9 mouse cellular contexts compared by ENCODE assay signal in genomic region chr19:28883126-28883525, GRCm38 (mm10). TPM values are rescaled to one million over a fixed set of nuclear protein-coding genes. Genes with fewer than 3 reads are reported as not detected.
DNase-seq lines count a peak whose midpoint lies in the region; ATAC-seq and TF ChIP-seq lines count a peak whose summit lies in the region.
"Had no signal": no experiment of that assay in that cellular context is flagged by ENCODE, and none has a peak within 500 bp of the region (broad histone marks: within the 10 kb centered on the region; RNA-seq: fewer than 3 reads in every experiment).

No protein-coding gene starts in this region.

- no peak for ATAC-seq in stomach, postnatal 0 days (ENCODE audit: low FRiP score, low TSS enrichment)

- H3K4me3 ChIP-seq in stomach, postnatal 0 days (ENCODE audit: low read depth, low read length) = no peak overlapping the region

- WGBS in stomach, postnatal 0 days = 54% methylated on average over 1 of the region's 1 CpGs

- peak; percentile 52 for DNase-seq in heart, postnatal 4 days
- no peak for DNase-seq in heart, postnatal 25 days (ENCODE audit: low spot score)
- peak; percentile 17 for DNase-seq in urinary bladder, postnatal 14 days (ENCODE audit: low spot score)
- no peak for DNase-seq in urinary bladder, postnatal 10 days (ENCODE audit: low spot score)
- DNase-seq in cerebellum, adult 8-10 months = peak; percentile 16
- DNase-seq in kidney, postnatal 36 days = peak; percentile 44 to 83
- peak; percentile 44 for DNase-seq in stomach, postnatal 0 days (ENCODE audit: low spot score)
- no peak for DNase-seq in ovary, postnatal 14 days (ENCODE audit: low spot score)

- no peak overlapping the region for H3K4me2 ChIP-seq in stomach, postnatal 0 days (replicated peaks; ENCODE audit: low read depth)

- H3K4me1 ChIP-seq in stomach, postnatal 0 days (replicated peaks; ENCODE audit: control insufficient read depth, insufficient read depth) = no peaks in the 10 kb centered on the region

- H3K27ac ChIP-seq in stomach, postnatal 0 days (replicated peaks) = no peak overlapping the region
- H3K27ac ChIP-seq: macrophage had no signal

- intact Hi-C loops in heart, postnatal 25 days (cut with DNase I) = loop anchor here (5.0 kb wide), 1 partner anchor 106 kb away; no protein-coding TSS in a partner anchor

- no peak overlapping the region for H3K9ac ChIP-seq in stomach, postnatal 0 days (ENCODE audit: low read length)

- TF ChIP-seq CTCF in stomach, postnatal 0 days (IDR thresholded peaks at IDR 0.05; ENCODE audit: low read depth) = peak; percentile 75

- TF ChIP-seq EP300 in stomach, postnatal 0 days (optimal IDR thresholded peaks at IDR 0.05) = no peak

- H3K27me3 ChIP-seq in stomach, postnatal 0 days (ENCODE audit: control insufficient read depth, insufficient read depth, low read length) = no peaks in the 10 kb centered on the region

- H3K9me3 ChIP-seq in stomach, postnatal 0 days (ENCODE audit: control insufficient read depth, low read length) = no peaks in the 10 kb centered on the region

- H3K36me3 ChIP-seq in stomach, postnatal 0 days (ENCODE audit: control insufficient read depth, insufficient read depth, low read length) = no peaks in the 10 kb centered on the region

RNA-seq across cellular contexts. Expression of gene Slc1a1, which starts 48.3 kb away (rescaled TPM):
- total RNA-seq in heart, postnatal 4 days (2021) = 1 to 10 TPM; 1.7 to 1.9 TPM
- total RNA-seq in heart, postnatal 25 days (2021) = 1 to 10 TPM in 1 of 2 experiments, under 1 TPM in 1; 0.87 to 1.0 TPM
- 0.28 and 0.48 TPM in 2 replicates for polyA plus RNA-seq in stomach, postnatal 0 days (2015; fragmentation: Nextera tagmentation; extraction: Ambion mirVana)
- polyA plus RNA-seq: macrophage had no signal

Comparison
In these comparisons a context has a peak if more than half of its experiments do, and no peak if none do; other contexts are left out.
1. DNase-seq: peak in heart, postnatal 4 days (single experiment), urinary bladder, postnatal 14 days (single experiment), cerebellum, adult 8-10 months (single experiment), kidney, postnatal 36 days (2 of 2) and stomach, postnatal 0 days (single experiment); none in heart, postnatal 25 days (single experiment), urinary bladder, postnatal 10 days (single experiment) and ovary, postnatal 14 days (single experiment).